Mouse (Mus musculus): ENCODE results near the gene 1300017J02Rik.
"Not testable (repeated sequence)": the region's sequence is repeated elsewhere in the genome, so short reads cannot be mapped to it uniquely, and the experiment has no call there.

1300017J02Rik gene

GRCm38 (mm10) chr9:103304927-103305326 lies at the start of gene 1300017J02Rik, which contains the start of gene Topbp1:
TSS of gene 1300017J02Rik (minus strand) at chr9:103305082.
TSS of gene Topbp1 (plus strand) at chr9:103305215.
- peak; percentile 92 for DNase-seq (ENCODE audit: low spot score)

GRCm38 (mm10) chr9:103353500-103354260 lies 48.8 kb upstream of the 1300017J02Rik start:
- DNase-seq (ENCODE audit: low spot score), result not testable (repeated sequence)

- DNase-seq (ENCODE audit: low spot score), result no peak
Measured at GRCm38 (mm10) chr9:103348791-103349190, 43.9 kb upstream of the 1300017J02Rik start.

- DNase-seq (ENCODE audit: low spot score), result no peak
Measured at GRCm38 (mm10) chr9:103347996-103348490, 43.2 kb upstream of the 1300017J02Rik start.

GRCm38 (mm10) chr9:103347045-103347444 lies 42.2 kb upstream of the 1300017J02Rik start:
- DNase-seq (ENCODE audit: low spot score), result no peak

- peak; percentile 6 for DNase-seq (ENCODE audit: low spot score)
Measured at GRCm38 (mm10) chr9:103336912-103337311, 32.0 kb upstream of the 1300017J02Rik start.

- DNase-seq (ENCODE audit: low spot score), result no peak
Measured at GRCm38 (mm10) chr9:103332663-103333062, 27.8 kb upstream of the 1300017J02Rik start.

GRCm38 (mm10) chr9:103326449-103326848 lies 21.6 kb upstream of the 1300017J02Rik start:
- no peak for DNase-seq (ENCODE audit: low spot score)

- DNase-seq (ENCODE audit: low spot score), result no peak
Measured at GRCm38 (mm10) chr9:103324678-103325077, 19.8 kb upstream of the 1300017J02Rik start.

- no peak for DNase-seq (ENCODE audit: low spot score)
Measured at GRCm38 (mm10) chr9:103309832-103310231, 5.0 kb upstream of the 1300017J02Rik start.

- DNase-seq (ENCODE audit: low spot score), result no peak
Measured at GRCm38 (mm10) chr9:103305332-103306041, 605 bp upstream of the 1300017J02Rik start.

- peak; percentile 47 for DNase-seq (ENCODE audit: low spot score)
Measured at GRCm38 (mm10) chr9:103302666-103303065, 2.2 kb downstream of the 1300017J02Rik start.

- DNase-seq (ENCODE audit: low spot score), result no peak
Measured at GRCm38 (mm10) chr9:103302239-103302638, 2.6 kb downstream of the 1300017J02Rik start.

- no peak for DNase-seq (ENCODE audit: low spot score)
Measured at GRCm38 (mm10) chr9:103301086-103301485, 3.8 kb downstream of the 1300017J02Rik start.

GRCm38 (mm10) chr9:103294507-103294906 lies 10.4 kb downstream of the 1300017J02Rik start:
- no peak for DNase-seq (ENCODE audit: low spot score)

GRCm38 (mm10) chr9:103288489-103289180 lies 16.2 kb downstream of the 1300017J02Rik start:
- no peak for DNase-seq (ENCODE audit: low spot score)

- no peak for DNase-seq (ENCODE audit: low spot score)
Measured at GRCm38 (mm10) chr9:103287840-103288488, 16.9 kb downstream of the 1300017J02Rik start.

GRCm38 (mm10) chr9:103286901-103287422 lies 17.9 kb downstream of the 1300017J02Rik start:
- no peak for DNase-seq (ENCODE audit: low spot score)

GRCm38 (mm10) chr9:103286396-103286795 lies 18.5 kb downstream of the 1300017J02Rik start:
- no peak for DNase-seq (ENCODE audit: low spot score)

GRCm38 (mm10) chr9:103276876-103277275 lies 28.0 kb downstream of the 1300017J02Rik start:
- no peak for DNase-seq (ENCODE audit: low spot score)

- DNase-seq (ENCODE audit: low spot score), result no peak
Measured at GRCm38 (mm10) chr9:103275676-103276075, 29.2 kb downstream of the 1300017J02Rik start.

Data from T-cell, adult 2 months (primary cell).